Mouse (Mus musculus): ENCODE results near the gene Slc25a26.

DNA sequence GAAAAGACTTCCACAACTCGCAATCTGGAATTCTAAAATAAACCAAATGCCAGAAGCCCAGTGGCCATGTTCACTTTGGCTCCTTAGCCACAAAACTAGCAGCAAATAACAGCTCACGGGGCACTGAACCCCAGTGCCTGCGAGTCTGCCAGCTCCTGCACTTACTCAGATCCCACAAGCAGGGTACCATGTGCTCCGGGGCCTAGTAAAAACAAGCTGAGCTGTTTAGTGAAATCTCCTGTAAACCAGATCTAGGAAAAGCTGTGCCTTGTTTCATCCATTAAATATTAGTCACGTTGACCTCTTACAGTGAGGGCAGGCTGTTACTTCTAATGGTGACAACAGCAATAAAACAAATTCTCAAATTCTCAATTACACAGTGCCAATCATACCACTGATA is 118.5 kb downstream of the Slc25a26 start:
- TF ChIP-seq CTCF (IDR thresholded peaks at IDR 0.05; ENCODE audit: extremely low read depth, insufficient read depth, low read length): no peak
- no peak for TF ChIP-seq POLR2A (IDR thresholded peaks at IDR 0.05; ENCODE audit: extremely low read depth, insufficient read depth, low read length)

Data from cortical plate, adult 2 months (tissue).